Mouse (Mus musculus): ENCODE measurements around the gene Stat3. TPM values are rescaled to one million over a fixed set of nuclear protein-coding genes. Genes with fewer than 3 reads are reported as not detected.

Stat3 gene
- total and polyA plus RNA-seq, 3 experiments = 35.9 to 69.2 (median 51.1) TPM

DNA sequence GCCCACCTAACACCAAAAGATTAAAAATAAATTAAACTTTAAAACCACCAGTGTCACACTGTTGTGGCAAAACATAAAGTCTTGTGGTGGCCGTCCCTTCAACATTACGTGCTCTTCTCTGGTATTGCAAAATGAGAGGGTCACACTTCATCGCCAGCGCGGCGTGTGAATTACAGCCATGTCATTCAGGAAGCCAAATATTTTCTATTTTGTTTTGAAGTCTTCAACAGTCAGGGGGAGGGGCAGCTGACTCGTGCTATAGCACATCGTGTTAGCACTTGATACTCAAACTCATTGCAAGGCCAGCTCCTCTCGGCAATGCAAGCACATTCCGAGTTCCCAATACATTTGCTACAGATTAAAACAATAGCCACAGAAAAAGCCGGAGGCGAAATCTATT, 98.5 kb downstream of the Stat3 start:
- no peak for TF ChIP-seq PAX5 (IDR thresholded peaks at IDR 0.05; ENCODE audit: low read length)
- no peak for TF ChIP-seq UBTF (IDR thresholded peaks at IDR 0.05; ENCODE audit: low read depth, low read length)
- no peak for TF ChIP-seq RAD21 (IDR thresholded peaks at IDR 0.05; ENCODE audit: low read depth, low read length)
- TF ChIP-seq MAFK (IDR thresholded peaks at IDR 0.05; ENCODE audit: insufficient replicate concordance, low read length) = no peak
- no peak for TF ChIP-seq KAT2A (IDR thresholded peaks at IDR 0.05; ENCODE audit: insufficient replicate concordance, low read length)
- TF ChIP-seq ZC3H11A (IDR thresholded peaks at IDR 0.05; ENCODE audit: low read depth, low read length) = no peak
- no peak for TF ChIP-seq SIN3A (IDR thresholded peaks at IDR 0.05; ENCODE audit: low read length)
- no peak for TF ChIP-seq MXI1 (IDR thresholded peaks at IDR 0.05; ENCODE audit: low read depth, low read length)
- no peak for TF ChIP-seq CHD1 (IDR thresholded peaks at IDR 0.05; ENCODE audit: low read depth, low read length)
- no peak for TF ChIP-seq TCF12 (IDR thresholded peaks at IDR 0.05; ENCODE audit: low read depth, low read length)
- no peak for TF ChIP-seq JUN (IDR thresholded peaks at IDR 0.05; ENCODE audit: insufficient read depth, low read depth, low read length)
- TF ChIP-seq MEF2A (IDR thresholded peaks at IDR 0.05; ENCODE audit: borderline replicate concordance, low read depth, low read length) = no peak
- TF ChIP-seq POLR2AphosphoS2 (IDR thresholded peaks at IDR 0.05; ENCODE audit: low read depth, low read length) = no peak
- no peak for TF ChIP-seq CHD2 (IDR thresholded peaks at IDR 0.05; ENCODE audit: low read length)
- TF ChIP-seq MAZ (IDR thresholded peaks at IDR 0.05; ENCODE audit: low read depth, low read length) = no peak
- TF ChIP-seq ZMIZ1 (IDR thresholded peaks at IDR 0.05; ENCODE audit: low read depth, low read length) = no peak
- no peak for TF ChIP-seq BHLHE40 (IDR thresholded peaks at IDR 0.05; ENCODE audit: low read depth, low read length)
- no peak for TF ChIP-seq CTCF (conservative IDR thresholded peaks at IDR 0.05 in 1 of 2, IDR thresholded peaks at IDR 0.05 in 1 of 2; ENCODE audit: low read depth in 2 of 2, low read length in 2 of 2)
- TF ChIP-seq ZKSCAN1 (IDR thresholded peaks at IDR 0.05; ENCODE audit: borderline replicate concordance, low read depth, low read length) = no peak
- Histone ChIP-seq H3K27me3 (replicated peaks) (no peaks in the 10 kb centered on the region), H3K9ac (ENCODE audit: insufficient read depth, low read depth) (no peak overlapping the region), H3K4me2 (ENCODE audit: insufficient read depth, low read depth, poor library complexity, severe bottlenecking) (no peak overlapping the region), H3K36me3 (replicated peaks in 1 of 2; ENCODE audit: control insufficient read depth in 1 of 2, insufficient read depth in 1 of 2, low read length in 1 of 2) (peaks cover 0 to 8% of the 10 kb centered on the region in 2 experiments), H3K4me1 (ENCODE audit: control insufficient read depth in 1 of 2, insufficient read depth in 2 of 2) (peaks cover 10 to 40% of the 10 kb centered on the region in 2 experiments), H3K9me3 (replicated peaks; ENCODE audit: low read length) (peaks cover 4% of the 10 kb centered on the region), H3K79me2 (replicated peaks; ENCODE audit: control insufficient read depth, extremely low read depth, insufficient read depth, poor library complexity, severe bottlenecking) (peaks cover 11% of the 10 kb centered on the region), H3K4me3 (replicated peaks in 1 of 3; ENCODE audit: low read depth in 2 of 3, low read length in 2 of 3, poor library complexity in 1 of 3) (no peak overlapping the region), H3K27ac (ENCODE audit: insufficient read depth, low read depth) (no peak overlapping the region)
- in situ Hi-C loops (cut with MboI; ENCODE audit: low pct_ligation_motif_present, low pct_unique_long_range_greater_than_20kb, low sequenced_read_pairs) (no loop called here), dilution Hi-C loops (cut with MboI; ENCODE audit: extremely low pct_ligation_motif_present, extremely low pct_unique_long_range_greater_than_20kb, low sequenced_read_pairs) (no loop called here)
- no peak for DNase-seq (ENCODE audit: extremely low read depth)

DNA sequence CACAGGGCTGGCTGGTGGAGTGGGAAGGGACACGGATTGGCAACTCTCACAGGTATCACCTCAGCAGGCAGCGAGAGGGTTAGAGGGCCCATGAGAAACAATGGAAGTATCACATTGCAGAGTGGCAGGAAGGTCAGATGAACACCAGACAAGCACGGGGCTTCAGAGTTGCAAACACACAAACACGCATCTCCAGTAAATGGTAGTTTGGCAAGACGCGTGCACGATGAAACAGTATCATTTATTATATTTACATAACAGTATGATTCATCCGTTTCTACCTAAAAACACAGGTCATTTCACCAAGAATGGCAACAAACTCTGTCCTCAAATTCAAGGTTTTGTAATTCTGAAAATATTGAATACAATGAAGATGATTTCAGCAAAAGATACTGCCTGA, 99.8 kb downstream of the Stat3 start:
- in situ Hi-C loops (cut with MboI; ENCODE audit: low pct_ligation_motif_present, low pct_unique_long_range_greater_than_20kb, low sequenced_read_pairs) (no loop called here), dilution Hi-C loops (cut with MboI; ENCODE audit: extremely low pct_ligation_motif_present, extremely low pct_unique_long_range_greater_than_20kb, low sequenced_read_pairs) (no loop called here)
- no peak for TF ChIP-seq MAFK (IDR thresholded peaks at IDR 0.05; ENCODE audit: insufficient replicate concordance, low read length)
- TF ChIP-seq MAX (IDR thresholded peaks at IDR 0.05; ENCODE audit: low read length) = no peak
- TF ChIP-seq GABPA (IDR thresholded peaks at IDR 0.05; ENCODE audit: insufficient replicate concordance, low read depth, low read length) = no peak
- TF ChIP-seq MXI1 (IDR thresholded peaks at IDR 0.05; ENCODE audit: low read depth, low read length) = no peak
- no peak for TF ChIP-seq ZMIZ1 (IDR thresholded peaks at IDR 0.05; ENCODE audit: low read depth, low read length)
- TF ChIP-seq BHLHE40 (IDR thresholded peaks at IDR 0.05; ENCODE audit: low read depth, low read length) = no peak
- no peak for TF ChIP-seq HCFC1 (IDR thresholded peaks at IDR 0.05; ENCODE audit: low read depth, low read length)
- no peak for TF ChIP-seq ZNF384 (IDR thresholded peaks at IDR 0.05; ENCODE audit: low read depth, low read length)
- no peak for TF ChIP-seq JUN (IDR thresholded peaks at IDR 0.05; ENCODE audit: insufficient read depth, low read depth, low read length)
- TF ChIP-seq ELF1 (IDR thresholded peaks at IDR 0.05; ENCODE audit: low read depth, low read length) = no peak
- TF ChIP-seq ZKSCAN1 (IDR thresholded peaks at IDR 0.05; ENCODE audit: borderline replicate concordance, low read depth, low read length) = no peak
- no peak for TF ChIP-seq SIN3A (IDR thresholded peaks at IDR 0.05; ENCODE audit: low read length)
- H3K9ac ChIP-seq (ENCODE audit: insufficient read depth, low read depth) = no peak overlapping the region
- no peak overlapping the region for H3K4me2 ChIP-seq (ENCODE audit: insufficient read depth, low read depth, poor library complexity, severe bottlenecking)
- DNase-seq (ENCODE audit: extremely low read depth) = no peak
- H3K4me3 ChIP-seq (replicated peaks in 1 of 3; ENCODE audit: low read depth in 2 of 3, low read length in 2 of 3, poor library complexity in 1 of 3) = no peak overlapping the region
- H3K27me3 ChIP-seq (replicated peaks) = no peaks in the 10 kb centered on the region
- H3K36me3 ChIP-seq (replicated peaks in 1 of 2; ENCODE audit: control insufficient read depth in 1 of 2, insufficient read depth in 1 of 2, low read length in 1 of 2) = peaks cover 0 to 4% of the 10 kb centered on the region in 2 experiments
- H3K79me2 ChIP-seq (replicated peaks; ENCODE audit: control insufficient read depth, extremely low read depth, insufficient read depth, poor library complexity, severe bottlenecking) = peaks cover 11% of the 10 kb centered on the region
- peaks cover 4% of the 10 kb centered on the region for H3K9me3 ChIP-seq (replicated peaks; ENCODE audit: low read length)
- H3K27ac ChIP-seq (ENCODE audit: insufficient read depth, low read depth) = no peak overlapping the region
- peaks cover 10 to 36% of the 10 kb centered on the region in 2 experiments for H3K4me1 ChIP-seq (ENCODE audit: control insufficient read depth in 1 of 2, insufficient read depth in 2 of 2)

All from CH12.LX (cell line).